ENCODE assay signal across 20 mouse cellular contexts in the genomic region with DNA sequence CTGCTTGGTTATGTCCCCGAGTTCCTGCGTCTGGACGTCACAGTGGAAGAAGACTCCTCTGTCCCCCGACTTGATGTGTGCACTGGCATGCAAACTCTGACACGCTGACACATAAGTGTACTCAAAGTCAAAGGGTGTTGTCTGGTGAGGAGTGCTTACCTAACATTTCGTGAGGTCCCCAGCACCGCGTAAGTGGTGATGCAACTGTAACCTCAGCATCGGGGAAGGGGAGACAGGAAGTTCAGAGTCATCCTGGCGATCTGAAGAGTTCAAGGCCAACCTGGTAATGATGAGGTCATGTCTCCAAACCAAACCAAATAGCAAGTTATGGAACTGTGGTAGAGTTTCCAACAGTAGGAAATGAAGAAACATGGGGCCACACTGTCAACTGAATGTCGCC. TPM values are rescaled to one million over a fixed set of nuclear protein-coding genes. Genes with fewer than 3 reads are reported as not detected.
"Had no signal": no experiment of that assay in that cellular context is flagged by ENCODE, and none has a peak within 500 bp of the region (broad histone marks: within the 10 kb centered on the region; RNA-seq: fewer than 3 reads in every experiment).

No protein-coding gene starts in this region.

- H3K9me3 ChIP-seq: limb, embryonic 10.5 days; limb, embryonic 13.5 days; liver, embryonic 13.5 days; stomach, embryonic 15.5 days had no signal

- H3K4me3 ChIP-seq: layer of hippocampus, adult 2 months; limb, embryonic 10.5 days; limb, embryonic 13.5 days; liver, embryonic 13.5 days; stomach, embryonic 15.5 days had no signal

- H3K27ac ChIP-seq: kidney, postnatal 0 days; layer of hippocampus, adult 2 months; limb, embryonic 10.5 days; limb, embryonic 13.5 days; liver, embryonic 13.5 days; macrophage; stomach, embryonic 15.5 days had no signal

- H3K9ac ChIP-seq: limb, embryonic 13.5 days; liver, embryonic 13.5 days; lung, embryonic 14.5 days; stomach, embryonic 15.5 days had no signal

- H3K27me3 ChIP-seq: limb, embryonic 13.5 days; liver, embryonic 13.5 days; stomach, embryonic 15.5 days had no signal

- DNase-seq: kidney, adult 2 months; kidney, postnatal 25 days; liver; liver, embryonic 13.5 days; lung, embryonic 14.5 days; midbrain, embryonic 14.5 days; right cerebral cortex, adult 18-20 months; right cerebral cortex, postnatal 14 days; spleen, adult 18-20 months; thymus, postnatal 25 days had no signal

- H3K4me2 ChIP-seq: limb, embryonic 13.5 days; liver, embryonic 13.5 days; lung, embryonic 14.5 days; midbrain, embryonic 11.5 days; stomach, embryonic 15.5 days had no signal

- H3K4me1 ChIP-seq: limb, embryonic 10.5 days; limb, embryonic 13.5 days; liver, embryonic 13.5 days; stomach, embryonic 15.5 days had no signal

- ATAC-seq: intestine, postnatal 0 days; lung, postnatal 0 days had no signal

RNA-seq across cellular contexts. Expression of a gene that starts 44.8 kb away (rescaled TPM):
- total RNA-seq: megakaryocyte-erythroid progenitor cell, adult 5-6 weeks had no signal
- polyA plus RNA-seq: midbrain, embryonic 11.5 days had no signal
